Mouse (Mus musculus) liver, embryonic 11.5 days (tissue): ENCODE measurements around the gene Slc6a13. TPM values are rescaled to one million over a fixed set of nuclear protein-coding genes. Genes with fewer than 3 reads are reported as not detected.

Source experiments
- ATAC-seq: fragments of 200-750 bp; cut with Nextera tagmentation; replicated peaks from 2 replicates; pipeline ENCODE4 v1.8.0; 2017; ENCODE audit warnings: moderate number of reproducible peaks, mild to moderate bottlenecking, moderate TSS enrichment, moderate library complexity; ENCODE audit not compliant: low FRiP score
- DNase-seq: peaks from one replicate; pipeline ENCODE4 v3.0.0-alpha.2; 2017; ENCODE audit warnings: low spot score
- H3K27ac ChIP-seq: fragments of 300-500 bp; sonication (generic); 2 replicates; pipeline ENCODE4 v1.5.1; 2014; ENCODE audit warnings: mild to moderate bottlenecking, low read depth, low read length, control low read depth
- H3K27me3 ChIP-seq: fragments of 300-500 bp; sonication (generic); replicated peaks from 2 replicates; pipeline ENCODE4 v1.6.1; 2014; ENCODE audit warnings: low read length, mixed read lengths; ENCODE audit not compliant: control insufficient read depth, insufficient read depth
- H3K36me3 ChIP-seq: fragments of 300-500 bp; sonication (generic); 2 replicates; pipeline ENCODE4 v1.6.1; 2014; ENCODE audit warnings: mild to moderate bottlenecking, low read length, moderate library complexity, mixed read lengths; ENCODE audit not compliant: control insufficient read depth, insufficient read depth
- H3K4me1 ChIP-seq: fragments of 300-500 bp; sonication (generic); replicated peaks from 2 replicates; pipeline ENCODE4 v1.6.1; 2014; ENCODE audit warnings: low read length, mixed read lengths; ENCODE audit not compliant: control insufficient read depth, insufficient read depth
- H3K4me2 ChIP-seq: fragments of 300-500 bp; sonication (generic); 2 replicates; pipeline ENCODE4 v1.6.1; 2014; ENCODE audit warnings: mild to moderate bottlenecking, control low read depth, moderate library complexity
- H3K4me3 ChIP-seq: fragments of 300-500 bp; sonication (generic); 2 replicates; pipeline ENCODE4 v1.5.1; 2014; ENCODE audit warnings: low read depth, low read length, control low read depth
- H3K9ac ChIP-seq: fragments of 300-500 bp; sonication (generic); 2 replicates; pipeline ENCODE4 v1.6.1; 2014; ENCODE audit warnings: low read depth, low read length, control low read depth
- H3K9me3 ChIP-seq: fragments of 300-500 bp; sonication (generic); 2 replicates; pipeline ENCODE4 v1.6.1; 2016; ENCODE audit warnings: low read length, inconsistent platforms, mixed read lengths; ENCODE audit not compliant: control insufficient read depth
- WGBS: fragments of 180-500 bp; shearing (Covaris S2); extraction: QIAGEN DNeasy Blood & Tissue Kit; methylation state at CpG from one replicate; pipeline ENCODE4 v1.1.7; 2014; 5-methylcytosine and 5-hydroxymethylcytosine counted together
- polyA plus RNA-seq: library from polyadenylated mRNA; unstranded; fragments of >200 nt; fragmentation: Nextera tagmentation; extraction: Ambion mirVana; gene quantifications from 2 replicates; pipeline ENCODE4 v1.2.1, GENCODE M21; 2014

Gene Slc6a13
- polyA plus RNA-seq, 1 experiment from 2014 or later, result 17.6 TPM

DNA sequence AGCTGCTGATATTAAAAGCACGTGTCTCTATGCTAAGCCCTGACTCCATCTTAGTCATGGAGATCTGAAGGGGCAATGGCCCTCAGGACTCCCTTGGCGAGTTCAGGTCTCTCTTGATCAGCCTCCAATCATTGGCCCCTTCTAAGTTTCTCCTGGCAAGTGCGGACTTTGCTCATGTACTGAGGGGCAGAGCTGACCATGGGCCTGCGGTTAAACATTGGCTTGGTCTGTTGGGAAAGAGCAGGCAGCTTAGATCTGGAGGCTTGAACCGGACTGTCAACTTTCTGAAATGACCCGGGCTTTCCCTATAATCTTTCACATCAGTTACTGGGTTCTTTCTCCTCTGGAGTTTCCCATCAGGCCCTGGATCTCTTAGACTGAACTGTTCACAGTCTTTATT is 11.0 kb downstream of the Slc6a13 start:
- 66% methylated on average over 6 of the region's 6 CpGs for WGBS
- H3K9ac ChIP-seq, result no peak overlapping the region
- H3K4me1 ChIP-seq, result no peaks in the 10 kb centered on the region; the same call in 1 of the 2 replicates
- no peaks in the 10 kb centered on the region for H3K9me3 ChIP-seq
- H3K27ac ChIP-seq, result peak overlapping the region; percentile 43; the same call in 1 of the 2 replicates
- no peak overlapping the region for H3K4me3 ChIP-seq
- no peak overlapping the region for H3K4me2 ChIP-seq
- ATAC-seq (peak; percentile 71; the same call in 1 of the 2 replicates), DNase-seq (no peak)
- no peaks in the 10 kb centered on the region for H3K27me3 ChIP-seq
- no peaks in the 10 kb centered on the region for H3K36me3 ChIP-seq

- DNase-seq, result no peak
- 56% methylated on average over 6 of the region's 6 CpGs for WGBS
These were observed 19.1 kb downstream of the Slc6a13 start for GRCm38 (mm10) chr6:121319099-121319498.

DNA sequence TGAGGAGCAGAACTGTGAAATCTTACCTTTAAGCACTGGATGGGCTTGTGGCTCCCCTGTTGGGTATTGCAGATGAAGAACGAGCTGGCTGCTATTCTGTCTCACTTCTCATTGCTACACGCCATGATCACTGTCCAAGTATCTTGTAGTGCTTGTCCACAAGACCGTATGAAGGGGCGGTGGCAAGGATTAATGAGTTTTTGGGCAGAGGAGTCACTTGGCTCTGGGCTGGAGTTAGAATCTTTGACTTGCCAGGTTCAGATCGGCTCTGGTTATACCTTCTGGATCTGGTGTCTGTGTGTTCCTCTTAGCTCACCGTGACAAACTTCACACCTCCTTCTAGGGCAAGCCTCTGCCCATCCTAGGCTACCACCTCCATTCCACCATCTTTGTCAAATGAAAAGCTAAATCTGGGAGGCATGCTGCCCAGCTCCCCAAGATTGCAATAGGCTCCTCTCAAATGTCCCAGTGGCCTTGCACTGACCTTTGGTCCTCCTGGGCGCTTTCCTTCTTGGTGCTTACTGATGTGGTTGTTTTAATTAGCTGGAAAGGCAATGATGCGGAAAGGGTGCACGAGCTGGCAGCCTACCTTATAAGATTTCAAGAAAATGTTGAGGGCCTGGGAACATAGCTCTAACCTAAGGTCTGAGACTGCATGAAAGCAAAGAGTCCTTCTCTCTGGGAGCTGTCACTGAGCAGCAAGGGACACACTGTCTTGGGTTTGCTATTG is 22.5 kb downstream of the Slc6a13 start:
- DNase-seq (no peak), ATAC-seq (no peak)
- Histone ChIP-seq H3K36me3 (no peaks in the 10 kb centered on the region), H3K27me3 (no peaks in the 10 kb centered on the region), H3K4me1 (no peaks in the 10 kb centered on the region), H3K4me2 (no peak overlapping the region), H3K27ac (no peak overlapping the region), H3K4me3 (no peak overlapping the region), H3K9me3 (no peaks in the 10 kb centered on the region), H3K9ac (no peak overlapping the region)
- WGBS, result 87% methylated on average over 9 of the region's 9 CpGs

More at GRCm38 (mm10) chr6:121319099-121319498, 19.1 kb downstream of the Slc6a13 start:
- Histone ChIP-seq H3K36me3 (no peaks in the 10 kb centered on the region), H3K9me3 (no peaks in the 10 kb centered on the region), H3K4me2 (no peak overlapping the region), H3K9ac (no peak overlapping the region), H3K27me3 (no peaks in the 10 kb centered on the region), H3K4me3 (no peak overlapping the region), H3K27ac (no peak overlapping the region), H3K4me1 (no peaks in the 10 kb centered on the region)
- no peak for ATAC-seq

DNA sequence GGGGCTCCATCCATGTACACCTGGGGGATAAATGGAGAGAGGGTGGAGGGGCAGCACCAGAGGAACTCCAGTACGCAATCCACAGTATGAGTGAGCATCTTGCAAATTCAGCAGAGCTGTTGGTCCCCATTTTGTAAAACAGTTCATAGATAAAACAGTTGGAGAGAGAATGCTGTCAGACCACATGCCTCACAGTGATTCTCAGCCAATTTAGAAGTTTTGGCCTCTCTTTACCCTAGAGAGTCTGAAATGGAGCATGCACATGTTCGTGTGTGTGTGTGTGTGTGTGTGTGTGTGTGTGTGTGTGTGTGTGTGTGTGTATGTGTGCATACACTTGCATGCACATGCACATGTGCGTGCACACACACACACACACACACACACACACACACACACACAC is 25.3 kb downstream of the Slc6a13 start:
- 85% methylated on average over 3 of the region's 3 CpGs for WGBS
- no peak overlapping the region for H3K4me3 ChIP-seq
- no peak for ATAC-seq

GRCm38 (mm10) chr6:121325740-121326139 is 25.7 kb downstream of the Slc6a13 start:
- Histone ChIP-seq H3K9ac (no peak overlapping the region), H3K4me1 (no peaks in the 10 kb centered on the region), H3K27ac (no peak overlapping the region), H3K27me3 (no peaks in the 10 kb centered on the region), H3K36me3 (no peaks in the 10 kb centered on the region), H3K4me2 (no peak overlapping the region), H3K4me3 (no peak overlapping the region), H3K9me3 (no peaks in the 10 kb centered on the region)
- no peak for ATAC-seq
- 61% methylated on average over 9 of the region's 9 CpGs for WGBS
- no peak for DNase-seq

More for the DNA sequence above, 25.3 kb downstream of the Slc6a13 start:
- no peak overlapping the region for H3K27ac ChIP-seq
- DNase-seq, result no peak
- no peaks in the 10 kb centered on the region for H3K4me1 ChIP-seq
- no peaks in the 10 kb centered on the region for H3K9me3 ChIP-seq
- H3K4me2 ChIP-seq, result no peak overlapping the region
- H3K36me3 ChIP-seq, result no peaks in the 10 kb centered on the region
- H3K9ac ChIP-seq, result no peak overlapping the region
- H3K27me3 ChIP-seq, result no peaks in the 10 kb centered on the region

GRCm38 (mm10) chr6:121326486-121327069 is 26.6 kb downstream of the Slc6a13 start:
- H3K9ac ChIP-seq, result no peak overlapping the region
- H3K27me3 ChIP-seq, result no peaks in the 10 kb centered on the region
- WGBS, result 56% methylated on average over 10 of the region's 10 CpGs
- H3K27ac ChIP-seq, result no peak overlapping the region
- DNase-seq (no peak), ATAC-seq (no peak)
- no peaks in the 10 kb centered on the region for H3K4me1 ChIP-seq
- H3K4me2 ChIP-seq, result no peak overlapping the region
- no peak overlapping the region for H3K4me3 ChIP-seq
- no peaks in the 10 kb centered on the region for H3K9me3 ChIP-seq
- no peaks in the 10 kb centered on the region for H3K36me3 ChIP-seq

- no peak overlapping the region for H3K4me2 ChIP-seq
- H3K4me3 ChIP-seq, result no peak overlapping the region
- H3K9me3 ChIP-seq, result no peaks in the 10 kb centered on the region
- H3K4me1 ChIP-seq, result no peaks in the 10 kb centered on the region
- no peak overlapping the region for H3K27ac ChIP-seq
- no peak overlapping the region for H3K9ac ChIP-seq
- DNase-seq (no peak), ATAC-seq (no peak)
- no peaks in the 10 kb centered on the region for H3K27me3 ChIP-seq
- 74% methylated on average over 9 of the region's 9 CpGs for WGBS
- H3K36me3 ChIP-seq, result no peaks in the 10 kb centered on the region
These were observed 28.4 kb downstream of the Slc6a13 start for GRCm38 (mm10) chr6:121328417-121328884.

DNA sequence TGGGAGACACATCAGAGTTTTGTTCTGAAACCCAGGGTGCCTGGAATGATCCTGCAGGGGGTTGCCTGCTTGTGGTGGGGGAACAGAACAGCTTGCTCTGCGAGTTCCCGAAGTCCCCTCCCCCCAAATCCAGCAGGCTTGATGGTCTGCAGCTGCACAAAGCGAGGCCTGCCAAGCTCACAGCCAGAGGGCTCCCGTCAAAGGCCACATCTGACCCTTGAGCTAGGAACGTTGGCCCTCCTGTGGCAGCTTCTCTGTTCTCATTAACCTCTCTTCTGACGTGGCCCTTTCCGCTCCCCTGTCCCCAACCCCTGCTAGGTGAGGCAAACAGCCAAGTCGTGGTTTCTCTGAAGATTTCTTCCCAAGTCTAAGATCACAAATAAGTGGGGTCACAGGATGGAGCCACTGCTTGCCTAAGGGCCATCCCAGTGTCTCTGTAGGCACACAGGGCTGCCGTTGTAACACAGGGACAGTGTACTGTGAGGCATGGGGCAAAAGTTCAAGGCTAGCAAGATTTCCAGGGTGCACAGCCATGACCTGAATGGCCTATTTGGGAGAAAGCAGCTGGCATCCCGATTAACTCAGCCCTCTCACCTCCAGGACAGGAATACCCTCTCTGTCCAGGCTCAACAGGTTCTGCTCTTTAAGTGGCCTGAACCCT is 30.0 kb downstream of the Slc6a13 start:
- Histone ChIP-seq H3K4me2 (no peak overlapping the region), H3K36me3 (no peaks in the 10 kb centered on the region), H3K4me1 (no peaks in the 10 kb centered on the region), H3K4me3 (no peak overlapping the region), H3K9ac (no peak overlapping the region), H3K27ac (no peak overlapping the region), H3K9me3 (no peaks in the 10 kb centered on the region), H3K27me3 (no peaks in the 10 kb centered on the region)
- DNase-seq, result no peak
- WGBS, result 34% methylated on average over 10 of the region's 10 CpGs
- 0 out of 2 replicates have a peak, but pooled peaks have one; percentile 34 for ATAC-seq
